Mouse (Mus musculus): Measurements from ENCODE around the gene Trappc6a.

Trappc6a gene

DNA sequence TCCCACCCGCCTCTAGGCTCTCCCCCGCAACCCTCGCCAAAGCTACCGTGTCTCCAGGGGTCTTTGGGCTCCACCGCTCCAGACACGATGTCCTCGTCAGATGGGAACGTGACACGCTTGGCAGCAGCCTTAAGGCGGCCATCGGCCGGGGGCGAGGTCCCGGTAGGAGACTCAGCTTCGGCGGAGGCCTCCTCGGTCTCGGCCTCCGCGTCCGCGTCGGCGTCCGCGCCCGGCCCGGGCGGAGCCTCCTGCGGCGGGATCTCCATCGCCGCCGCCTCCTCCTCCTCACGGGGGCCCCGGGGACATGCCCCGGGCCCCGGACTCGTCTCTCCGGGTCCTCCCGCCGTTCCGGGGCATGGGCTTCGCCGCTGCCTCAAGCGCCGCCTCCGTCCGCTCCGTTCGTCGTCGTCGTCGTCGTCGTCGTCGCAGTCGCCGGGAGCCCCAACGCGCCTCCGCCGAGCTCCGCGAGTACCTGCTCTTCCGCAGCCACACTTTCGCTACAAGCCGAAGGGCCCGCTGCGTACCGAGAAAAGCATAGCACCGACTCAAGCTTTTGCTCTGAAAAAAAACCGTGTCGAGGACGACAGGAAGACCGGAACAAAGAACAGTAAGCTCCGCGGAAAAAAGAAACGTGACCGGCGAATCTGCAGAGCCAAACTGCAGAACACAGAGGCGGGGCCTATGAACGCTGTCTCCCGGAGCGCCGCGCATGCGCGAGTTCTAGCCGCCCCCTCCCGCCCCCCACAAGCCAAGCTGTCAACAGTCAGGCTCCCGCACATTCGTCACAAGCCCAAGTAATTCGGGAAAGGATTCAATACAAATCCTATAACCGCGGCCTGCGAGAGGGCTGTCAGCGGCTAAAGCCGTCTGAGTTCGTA lies 53.8 kb downstream of the Trappc6a start:
- peak; percentile 99 for DNase-seq (ENCODE audit: low spot score)

DNA sequence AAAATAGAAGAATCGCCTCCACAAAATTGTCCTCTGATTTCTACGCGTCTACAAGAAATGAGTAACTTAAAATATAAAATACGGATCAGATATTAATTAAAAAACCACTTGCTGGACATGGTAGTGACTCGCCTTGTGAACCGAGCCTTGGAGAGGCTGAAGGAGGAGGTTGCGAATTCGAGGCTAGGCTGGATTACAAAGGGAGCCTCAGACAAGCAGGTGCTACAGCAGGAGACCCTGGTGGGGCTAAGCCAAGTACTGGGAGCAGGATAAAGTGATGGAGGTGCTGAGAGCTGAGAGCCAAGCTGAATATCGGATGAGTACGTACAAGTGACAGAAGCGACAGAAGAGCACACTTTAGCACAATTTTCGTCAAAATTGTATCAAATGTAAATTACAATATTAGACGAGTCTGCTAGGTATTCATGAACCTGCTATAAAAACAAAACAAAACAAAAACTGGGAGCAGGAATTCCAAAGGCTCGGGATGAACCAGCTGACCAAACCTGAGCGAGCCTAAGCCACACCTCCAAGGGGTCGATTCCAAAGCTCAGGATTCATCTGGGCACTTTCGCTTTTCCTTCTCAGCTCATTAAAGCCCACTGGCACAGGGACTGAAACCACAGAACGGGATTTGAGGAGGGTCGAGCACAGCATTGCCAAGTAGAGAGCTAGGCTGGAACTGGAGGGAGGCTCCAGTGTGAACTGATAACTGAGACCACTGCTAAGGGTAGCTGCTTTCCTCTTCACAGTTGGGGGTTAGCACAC lies 54.6 kb downstream of the Trappc6a start, which contains the start of gene Ppp1r37:
Gene Ppp1r37 (minus strand): TSS at position 434 of the 768 bp plus-strand sequence.
- peak; percentile 67 for DNase-seq (ENCODE audit: low spot score)

DNA sequence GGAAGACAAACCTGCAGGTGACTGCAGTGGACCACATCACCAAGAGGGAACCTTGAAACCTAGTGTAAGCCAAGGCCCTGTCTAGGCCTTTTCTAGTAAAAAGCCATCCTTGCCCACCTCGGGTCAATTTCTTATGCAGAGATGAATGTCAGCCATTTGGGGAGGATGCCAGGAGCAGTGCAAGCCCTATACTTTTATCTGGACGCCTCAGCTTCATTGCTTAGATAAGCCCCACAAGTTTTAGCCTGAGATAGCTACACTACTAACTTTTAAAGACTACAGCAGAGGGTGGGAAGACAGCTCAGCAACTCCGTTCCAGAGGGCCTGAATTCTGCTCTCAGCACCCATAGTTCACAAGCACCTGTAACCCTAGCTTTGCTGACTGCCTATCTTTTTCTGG lies 55.7 kb downstream of the Trappc6a start:
- DNase-seq (ENCODE audit: low spot score) = no peak

DNA sequence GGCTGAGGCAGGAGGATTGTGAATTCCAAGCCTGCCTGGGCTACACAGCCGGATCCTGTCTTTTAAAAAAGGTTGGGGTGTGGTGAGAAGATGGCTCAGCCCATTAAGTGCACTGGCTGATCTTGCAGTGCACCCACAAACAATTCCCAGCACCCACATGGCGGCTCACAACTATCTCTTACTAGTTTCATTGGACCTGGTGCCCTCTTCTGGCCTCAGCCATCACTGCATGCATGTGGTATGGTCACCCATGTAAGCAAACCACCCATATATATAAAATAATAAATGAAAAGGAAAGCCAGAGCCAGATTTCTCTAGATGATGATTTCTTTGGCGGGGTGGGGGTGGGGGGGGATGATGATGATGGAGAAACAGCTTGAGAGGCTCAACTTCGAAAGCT lies 56.3 kb downstream of the Trappc6a start:
- no peak for DNase-seq (ENCODE audit: low spot score)

All from retina, embryonic 14.5 days (tissue).